Mouse (Mus musculus): ENCODE data around the gene Hspb1. TPM values are rescaled to one million over a fixed set of nuclear protein-coding genes. Genes with fewer than 3 reads are reported as not detected.

Hspb1 gene
- 1.3 and 4.2 TPM in 2 replicates for polyA plus RNA-seq (2012; rRNA removed)

GRCm38 (mm10) chr5:135887675-135888102 is at the start of gene Hspb1:
Gene Hspb1, plus strand, starts transcription at chr5:135887919.

GRCm38 (mm10) chr5:135934481-135935175 is 46.9 kb downstream of the Hspb1 start, which contains the start of gene Ywhag:
Gene Ywhag, minus strand, starts transcription at chr5:135934616.

Other genes with a start within 250 kb of the Hspb1 start
- 18.1 and 22.7 TPM in 2 replicates for gene Por, start 217.9 kb upstream of the Hspb1 start, polyA plus RNA-seq (2012; rRNA removed)
- 4.6 and 5.7 TPM in 2 replicates for gene Tmem120a, start 143.5 kb upstream of the Hspb1 start, polyA plus RNA-seq (2012; rRNA removed)
- gene Styxl1, start 109.5 kb upstream of the Hspb1 start, polyA plus RNA-seq (2012; rRNA removed): 0.05 TPM in 1 of 2 replicates, not detected in the other
- 211 and 234 TPM in 2 replicates for gene Mdh2, start 109.4 kb upstream of the Hspb1 start, polyA plus RNA-seq (2012; rRNA removed)
- gene Srrm3, start 81.0 kb upstream of the Hspb1 start, polyA plus RNA-seq (2012; rRNA removed): 0.01 and 0.02 TPM in 2 replicates
- 22.8 and 28.2 TPM in 2 replicates for gene Ywhag, start 46.7 kb downstream of the Hspb1 start, polyA plus RNA-seq (2012; rRNA removed)
- 1.8 and 2.7 TPM in 2 replicates for gene Ssc4d, start 86.6 kb downstream of the Hspb1 start, polyA plus RNA-seq (2012; rRNA removed)
- not detected in 2 replicates for gene Zp3, start 92.2 kb downstream of the Hspb1 start, polyA plus RNA-seq (2012; rRNA removed)
- gene Dtx2, start 106.9 kb downstream of the Hspb1 start, polyA plus RNA-seq (2012; rRNA removed): 3.1 and 3.7 TPM in 2 replicates
- gene Upk3b, start 150.6 kb downstream of the Hspb1 start, polyA plus RNA-seq (2012; rRNA removed): 1.6 and 1.8 TPM in 2 replicates
- 0.85 TPM in 1 of 2 replicates, not detected in the other for gene Upk3bl, start 166.6 kb downstream of the Hspb1 start, polyA plus RNA-seq (2012; rRNA removed)
- 1.3 and 1.6 TPM in 2 replicates for gene Rasa4, start 196.0 kb downstream of the Hspb1 start, polyA plus RNA-seq (2012; rRNA removed)
- 89.2 and 101 TPM in 2 replicates for gene Polr2j, start 228.7 kb downstream of the Hspb1 start, polyA plus RNA-seq (2012; rRNA removed)
- gene Lrwd1, start 248.2 kb downstream of the Hspb1 start, polyA plus RNA-seq (2012; rRNA removed): 40.2 and 45.9 TPM in 2 replicates
- 7.4 and 8.4 TPM in 2 replicates for gene Alkbh4, start 248.2 kb downstream of the Hspb1 start, polyA plus RNA-seq (2012; rRNA removed)